Mouse (Mus musculus): ENCODE measurements around the gene Cabp7.

Gene Cabp7

GRCm38 (mm10) chr11:4746733-4747132, at the start of gene Cabp7:
Gene Cabp7 (minus strand): TSS chr11:4746778.
- no peak for DNase-seq (ENCODE audit: low read depth, low spot score)

- no peak for DNase-seq (ENCODE audit: low read depth, low spot score)
These were observed 46.4 kb upstream of the Cabp7 start for GRCm38 (mm10) chr11:4793006-4793405.

DNA sequence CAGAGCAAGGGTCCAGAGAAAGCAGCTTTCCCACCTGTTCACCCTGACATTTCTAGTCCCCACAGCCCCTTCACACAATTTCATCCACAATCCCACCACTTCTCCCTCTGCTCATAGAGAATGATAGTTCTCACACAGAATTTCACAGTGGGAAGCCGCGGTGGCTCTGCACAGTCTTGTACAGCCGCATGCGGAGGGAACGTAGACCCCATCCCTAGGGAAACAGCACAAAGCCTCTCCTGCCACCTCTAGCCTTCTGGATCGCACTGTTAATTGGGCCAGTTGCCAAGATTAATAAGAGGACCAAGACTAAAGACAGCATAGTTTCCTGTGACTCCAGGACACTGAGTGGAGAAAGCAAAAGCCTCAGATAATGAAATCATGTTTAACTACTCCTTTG, 45.0 kb upstream of the Cabp7 start:
- no peak for DNase-seq (ENCODE audit: low read depth, low spot score)

- DNase-seq (ENCODE audit: low read depth, low spot score): no peak
These were observed 43.1 kb upstream of the Cabp7 start for GRCm38 (mm10) chr11:4789691-4790090.

DNA sequence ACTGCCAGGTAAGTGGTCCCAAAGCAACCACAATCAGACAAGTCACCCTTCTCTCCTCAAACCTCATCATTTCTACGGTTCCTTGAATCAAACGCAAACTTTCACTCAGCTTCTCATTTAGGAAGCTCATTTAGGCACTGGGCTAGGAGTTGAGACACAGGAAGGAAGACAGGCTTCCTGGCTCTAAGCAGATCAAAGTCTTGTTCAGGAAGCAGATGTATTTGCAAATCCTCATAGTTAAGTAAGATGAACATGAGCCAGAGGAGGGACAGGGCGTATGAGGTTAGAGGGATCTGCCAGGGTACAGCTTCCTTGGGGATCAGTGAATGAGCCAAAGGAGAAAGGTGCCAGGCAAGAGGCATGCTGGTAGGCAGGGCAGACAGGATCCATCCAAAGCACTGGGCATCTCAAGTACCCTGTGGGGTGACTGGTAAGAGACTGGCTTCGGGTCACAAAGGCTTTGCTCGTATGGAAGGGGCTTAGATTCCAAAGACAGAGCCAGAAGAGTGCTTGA, 38.1 kb upstream of the Cabp7 start:
- DNase-seq (ENCODE audit: low read depth, low spot score): no peak

DNA sequence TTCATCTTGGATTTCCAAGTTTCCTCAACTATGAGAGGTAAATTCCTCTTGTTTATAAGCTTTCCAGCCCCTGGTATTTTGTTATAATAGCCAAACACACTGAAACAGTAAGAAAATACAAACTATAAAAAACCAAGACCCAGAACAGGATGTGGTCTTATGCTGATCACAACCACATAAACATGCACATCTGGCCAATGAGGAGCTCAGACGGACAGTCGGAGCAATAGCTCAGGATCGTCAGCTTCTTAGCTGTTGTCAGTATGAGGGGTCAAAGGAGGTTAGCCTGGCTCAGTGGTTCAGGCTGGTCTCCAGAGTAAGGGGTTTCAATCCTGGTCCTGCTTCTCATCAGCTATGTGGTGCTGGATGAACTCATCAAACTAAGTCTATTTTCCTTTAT, 36.5 kb upstream of the Cabp7 start:
- DNase-seq (ENCODE audit: low read depth, low spot score): no peak

GRCm38 (mm10) chr11:4780927-4781326, 34.3 kb upstream of the Cabp7 start:
- DNase-seq (ENCODE audit: low read depth, low spot score): no peak

GRCm38 (mm10) chr11:4772925-4773324, 26.3 kb upstream of the Cabp7 start:
- DNase-seq (ENCODE audit: low read depth, low spot score): peak; percentile 73

- DNase-seq (ENCODE audit: low read depth, low spot score): no peak
These were observed 25.2 kb upstream of the Cabp7 start for GRCm38 (mm10) chr11:4771756-4772155.

GRCm38 (mm10) chr11:4769881-4770280, 23.3 kb upstream of the Cabp7 start:
- DNase-seq (ENCODE audit: low read depth, low spot score): no peak

- DNase-seq (ENCODE audit: low read depth, low spot score): no peak
These were observed 22.7 kb upstream of the Cabp7 start for GRCm38 (mm10) chr11:4769293-4769692.

- DNase-seq (ENCODE audit: low read depth, low spot score): no peak
These were observed 21.8 kb upstream of the Cabp7 start for GRCm38 (mm10) chr11:4768399-4768798.

GRCm38 (mm10) chr11:4764476-4764875, 17.9 kb upstream of the Cabp7 start:
- DNase-seq (ENCODE audit: low read depth, low spot score): peak; percentile 34

DNA sequence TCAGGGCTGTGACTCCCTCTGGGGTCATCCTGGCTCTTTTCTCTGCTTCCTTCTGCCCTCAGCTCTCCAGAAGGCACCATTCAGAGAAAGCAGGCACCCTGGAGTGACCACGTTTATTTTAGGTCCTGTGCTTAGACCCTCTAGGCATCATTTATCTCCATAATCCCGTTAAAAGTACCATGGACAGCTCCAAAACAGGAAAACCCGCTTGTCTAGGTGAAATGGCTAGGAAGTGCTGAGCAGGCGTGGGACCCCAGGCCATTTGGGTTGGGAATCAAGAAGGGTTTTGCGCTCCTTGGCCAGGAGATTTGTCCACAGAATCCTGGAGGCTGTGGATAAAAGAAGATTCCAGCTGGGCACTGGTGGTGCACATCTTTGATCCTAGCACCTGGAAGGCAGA, 17.1 kb upstream of the Cabp7 start:
- peak; percentile 81 for DNase-seq (ENCODE audit: low read depth, low spot score)

- DNase-seq (ENCODE audit: low read depth, low spot score): no peak
These were observed 15.9 kb upstream of the Cabp7 start for GRCm38 (mm10) chr11:4762511-4762910.

- peak; percentile 31 for DNase-seq (ENCODE audit: low read depth, low spot score)
These were observed 15.4 kb upstream of the Cabp7 start for GRCm38 (mm10) chr11:4761991-4762390.

GRCm38 (mm10) chr11:4760438-4760837, 13.9 kb upstream of the Cabp7 start:
- DNase-seq (ENCODE audit: low read depth, low spot score): no peak

DNA sequence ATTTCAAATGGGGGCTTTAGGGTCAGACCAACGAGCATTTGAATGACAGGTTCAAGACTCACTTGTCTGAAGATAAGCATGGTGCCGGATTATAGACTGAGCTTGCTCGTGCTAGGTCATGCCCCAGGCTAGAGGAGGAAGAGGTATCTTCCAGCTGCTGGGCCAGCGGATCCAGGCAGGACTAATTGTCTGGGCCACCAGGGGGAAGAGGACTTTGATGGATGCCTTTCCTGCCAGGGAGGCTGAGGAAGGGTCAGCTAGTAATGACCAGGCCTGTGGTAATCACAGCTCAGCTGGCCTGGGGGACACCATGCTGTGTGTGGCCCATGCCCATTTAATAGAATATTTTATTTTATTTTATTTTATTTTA, 11.2 kb upstream of the Cabp7 start:
- no peak for DNase-seq (ENCODE audit: low read depth, low spot score)

DNA sequence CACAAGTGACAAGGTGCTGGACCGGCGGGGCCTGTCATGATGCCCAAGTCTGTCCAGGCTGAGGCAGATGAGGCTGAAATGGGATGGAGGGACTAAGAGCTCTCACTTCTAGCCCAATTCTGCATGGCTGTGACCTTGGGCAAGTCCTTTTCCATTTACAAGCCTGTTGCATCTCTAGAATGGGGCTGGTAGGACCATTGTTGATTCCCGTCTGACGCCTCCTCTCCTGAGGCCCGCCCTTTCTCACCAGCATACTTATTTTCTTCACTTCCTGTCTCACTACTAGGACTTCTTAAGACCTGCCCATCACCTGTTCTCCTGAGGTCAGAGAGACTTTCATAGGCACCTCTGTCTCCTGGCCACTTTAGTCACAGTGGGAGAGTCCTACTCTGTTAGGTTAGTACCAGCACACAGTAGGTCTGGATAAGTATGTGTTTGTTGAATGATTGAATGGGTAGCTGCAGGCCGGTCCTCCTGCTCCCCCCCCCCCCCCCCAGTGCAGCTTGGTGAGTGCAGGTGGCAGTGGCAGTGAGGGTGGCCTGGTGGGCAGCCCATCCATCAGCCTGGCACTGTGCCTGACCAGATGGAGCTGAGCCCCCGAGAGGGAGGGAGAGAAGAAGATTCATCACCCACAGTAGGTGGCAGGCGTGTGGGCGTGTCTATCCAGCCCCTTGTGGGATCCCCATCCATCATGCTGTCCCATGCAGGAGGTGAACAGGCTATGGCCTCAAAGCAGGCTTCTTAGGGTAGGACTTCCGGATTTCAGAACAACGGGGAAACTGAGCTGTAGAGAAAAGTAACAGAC, 10.6 kb upstream of the Cabp7 start:
- DNase-seq (ENCODE audit: low read depth, low spot score): peak; percentile 40

DNA sequence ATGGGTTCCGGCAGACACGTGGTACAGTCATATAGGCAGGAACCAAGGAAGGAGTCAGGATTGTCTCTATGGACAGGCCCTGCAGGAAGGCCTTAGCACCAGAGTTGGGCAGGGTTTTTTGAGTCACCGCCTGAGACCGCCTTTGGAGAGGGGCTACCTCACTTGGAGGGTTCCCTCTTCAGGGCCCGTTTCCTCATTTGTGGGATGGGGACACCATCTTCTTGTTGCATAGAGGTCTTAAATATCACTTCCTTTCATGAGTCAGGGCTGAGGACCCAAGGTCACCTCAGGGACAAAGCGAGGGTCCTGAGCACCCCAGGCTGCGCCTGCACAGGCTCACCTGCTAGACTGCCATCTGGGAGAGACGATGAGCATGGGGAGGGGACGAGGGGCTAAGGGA, 9.9 kb upstream of the Cabp7 start:
- no peak for DNase-seq (ENCODE audit: low read depth, low spot score)

DNA sequence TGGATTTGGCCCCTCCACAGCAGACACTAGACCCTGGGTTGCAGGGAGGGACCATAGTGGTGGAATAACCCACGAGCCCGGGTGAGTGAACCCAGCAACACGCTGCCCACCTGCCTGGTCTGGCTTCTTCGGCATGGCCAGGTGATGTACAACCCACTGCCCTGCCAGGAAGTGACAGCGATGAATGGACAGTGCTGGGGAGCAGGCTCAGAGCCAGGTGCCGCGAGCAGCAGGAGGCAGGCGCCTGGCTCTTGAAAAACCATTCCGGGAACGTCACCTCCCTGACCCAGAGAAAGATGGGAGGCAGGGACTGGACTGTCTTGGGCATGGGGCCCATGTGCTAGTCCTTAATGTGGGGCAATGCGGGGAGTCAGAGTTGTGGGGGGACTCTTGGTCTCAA, 8.3 kb upstream of the Cabp7 start:
- no peak for DNase-seq (ENCODE audit: low read depth, low spot score)

DNA sequence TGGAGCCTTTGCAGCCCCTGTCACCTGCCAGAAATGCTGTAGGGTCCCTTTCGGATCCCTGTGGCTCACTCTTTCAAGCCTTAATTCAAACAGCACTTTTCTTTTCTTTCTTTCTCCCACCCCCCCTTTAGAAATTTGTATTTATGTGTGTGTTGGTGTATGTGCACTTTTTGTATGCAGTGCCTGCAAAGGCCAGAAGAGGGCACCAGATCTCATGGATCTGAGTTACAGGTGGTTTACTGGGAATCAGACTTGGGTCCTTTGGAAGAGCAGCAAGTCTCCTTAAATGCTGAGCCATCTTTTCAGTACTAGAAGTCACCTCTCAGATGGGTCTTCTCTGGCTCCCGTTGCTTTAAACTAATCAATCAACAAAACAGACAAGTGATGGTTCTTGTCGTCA, 7.5 kb upstream of the Cabp7 start:
- peak; percentile 71 for DNase-seq (ENCODE audit: low read depth, low spot score)

- DNase-seq (ENCODE audit: low read depth, low spot score): no peak
These were observed 6.3 kb upstream of the Cabp7 start for GRCm38 (mm10) chr11:4752836-4753235.

DNA sequence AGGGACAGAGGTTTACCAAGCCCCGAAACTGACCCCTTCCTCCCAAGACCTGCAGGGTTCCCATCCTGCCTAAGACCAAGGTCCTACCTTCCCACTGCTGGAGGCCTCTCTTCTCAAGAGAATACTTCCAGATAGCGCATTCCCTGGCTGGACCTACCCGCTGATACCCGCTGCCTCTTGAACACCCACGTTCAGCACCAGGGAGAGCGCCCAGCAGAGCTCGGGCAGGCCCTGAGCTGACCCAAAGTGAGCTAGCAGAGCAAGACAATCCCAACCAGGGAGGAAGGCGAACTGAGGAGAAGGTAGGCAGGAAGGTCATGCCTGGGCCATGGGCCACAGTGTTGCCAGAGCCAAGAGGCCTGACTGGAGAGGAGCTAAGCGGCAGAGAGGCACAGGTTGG, 3.7 kb upstream of the Cabp7 start:
- DNase-seq (ENCODE audit: low read depth, low spot score): peak; percentile 79

Measured in R1 (cell line).